Mouse (Mus musculus): ENCODE measurements at regions not wholly inside any gene's neighbourhood (a gene's known extent, or its start where the extent isn't known, plus 50 kb on each side); places are given as distances from the start of the nearest gene placed in this dataset.

DNA sequence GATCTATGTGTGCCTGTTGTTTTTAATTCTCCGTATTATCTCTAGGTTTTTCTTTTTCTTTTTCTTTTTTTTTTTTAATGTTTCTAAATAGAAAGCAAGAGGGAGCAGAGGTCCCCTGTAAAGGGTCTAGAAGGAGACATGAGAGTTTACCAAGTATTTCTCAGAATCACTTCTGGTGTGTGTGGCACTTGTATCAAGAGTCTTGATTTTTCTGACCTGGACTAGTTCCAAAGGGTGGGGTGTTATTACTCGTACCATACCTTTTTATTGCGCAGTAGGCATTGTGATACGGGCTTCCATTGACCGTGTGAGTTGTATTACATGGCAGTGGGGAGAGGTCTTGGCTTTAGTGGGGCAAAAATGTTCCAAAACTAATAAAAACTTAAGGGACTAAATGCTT lies 63.2 kb upstream of the Bmp6 start:
- 84% methylated on average over 5 of the region's 5 CpGs for WGBS
- no peak overlapping the region for H3K9ac ChIP-seq

GRCm38 (mm10) chr13:38287960-38288359 lies 56.9 kb upstream of the Bmp6 start:
- 94% methylated on average over 3 of the region's 3 CpGs for WGBS
- peaks cover 4% of the 10 kb centered on the region for H3K4me1 ChIP-seq (replicated peaks)
- ATAC-seq (ENCODE audit: low FRiP score, low read depth): no peak

More for the DNA sequence above, 63.2 kb upstream of the Bmp6 start:
- no peak for ATAC-seq (ENCODE audit: low FRiP score, low read depth)
- Histone ChIP-seq H3K27me3 (no peaks in the 10 kb centered on the region), H3K27ac (replicated peaks) (no peak overlapping the region), H3K36me3 (no peaks in the 10 kb centered on the region), H3K9me3 (no peaks in the 10 kb centered on the region), H3K4me1 (replicated peaks) (no peaks in the 10 kb centered on the region), H3K4me3 (no peak overlapping the region), H3K4me2 (no peak overlapping the region)

GRCm38 (mm10) chr13:38288572-38289440 lies 56.1 kb upstream of the Bmp6 start:
- H3K4me2 ChIP-seq: no peak overlapping the region
- no peak overlapping the region for H3K9ac ChIP-seq
- H3K9me3 ChIP-seq: no peaks in the 10 kb centered on the region
- WGBS: 85% methylated on average over 14 of the region's 14 CpGs
- no peak overlapping the region for H3K4me3 ChIP-seq
- no peak overlapping the region for H3K27ac ChIP-seq (replicated peaks)
- peaks cover 4% of the 10 kb centered on the region for H3K4me1 ChIP-seq (replicated peaks)
- ATAC-seq (ENCODE audit: low FRiP score, low read depth): no peak
- no peaks in the 10 kb centered on the region for H3K27me3 ChIP-seq
- H3K36me3 ChIP-seq: no peaks in the 10 kb centered on the region

More at GRCm38 (mm10) chr13:38287960-38288359, 56.9 kb upstream of the Bmp6 start:
- H3K27ac ChIP-seq (replicated peaks): no peak overlapping the region
- H3K4me2 ChIP-seq: no peak overlapping the region
- no peaks in the 10 kb centered on the region for H3K36me3 ChIP-seq
- H3K4me3 ChIP-seq: no peak overlapping the region
- H3K9me3 ChIP-seq: no peaks in the 10 kb centered on the region
- H3K27me3 ChIP-seq: no peaks in the 10 kb centered on the region
- H3K9ac ChIP-seq: no peak overlapping the region

DNA sequence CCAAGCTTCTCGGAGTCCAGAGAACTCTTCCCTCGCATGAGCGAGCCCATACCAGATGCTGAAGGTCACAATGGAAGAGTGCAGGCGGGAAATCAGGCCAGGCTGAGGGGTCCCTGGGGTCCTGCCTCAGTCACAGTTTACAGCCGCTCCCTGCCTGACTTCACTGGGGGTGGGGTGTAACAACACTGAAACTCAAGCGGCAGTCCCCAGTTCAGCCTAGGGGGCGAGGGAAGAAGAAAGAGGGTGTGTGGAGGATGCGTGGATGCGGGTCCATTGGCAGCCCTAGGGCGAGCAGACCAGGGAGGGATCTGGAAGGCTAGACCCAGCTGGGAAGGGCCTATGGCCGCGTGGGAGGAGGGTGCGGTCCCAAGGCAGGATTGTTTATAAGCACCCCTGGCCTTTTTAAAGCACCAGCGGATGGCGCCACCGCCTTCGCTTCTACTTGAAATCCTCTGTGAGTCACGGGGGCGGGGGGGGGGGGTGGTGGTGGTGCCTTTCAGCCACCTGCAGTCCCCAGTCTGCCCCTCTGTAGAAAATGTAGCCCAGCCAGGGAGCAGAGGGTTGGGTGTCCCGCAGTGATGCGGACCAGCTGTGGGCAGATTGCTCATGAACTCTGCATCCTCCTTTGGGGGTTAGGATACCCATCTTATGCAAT lies 54.5 kb upstream of the Bmp6 start:
- Histone ChIP-seq H3K9me3 (no peaks in the 10 kb centered on the region), H3K4me3 (no peak overlapping the region), H3K4me2 (peak overlapping the region; percentile 42), H3K27me3 (no peaks in the 10 kb centered on the region), H3K9ac (no peak overlapping the region), H3K4me1 (replicated peaks) (peaks cover 4% of the 10 kb centered on the region), H3K27ac (replicated peaks) (no peak overlapping the region), H3K36me3 (no peaks in the 10 kb centered on the region)
- ATAC-seq (ENCODE audit: low FRiP score, low read depth): peak; percentile 45; the same call in 1 of the 2 replicates
- WGBS: 23% methylated on average over 21 of the region's 21 CpGs

DNA sequence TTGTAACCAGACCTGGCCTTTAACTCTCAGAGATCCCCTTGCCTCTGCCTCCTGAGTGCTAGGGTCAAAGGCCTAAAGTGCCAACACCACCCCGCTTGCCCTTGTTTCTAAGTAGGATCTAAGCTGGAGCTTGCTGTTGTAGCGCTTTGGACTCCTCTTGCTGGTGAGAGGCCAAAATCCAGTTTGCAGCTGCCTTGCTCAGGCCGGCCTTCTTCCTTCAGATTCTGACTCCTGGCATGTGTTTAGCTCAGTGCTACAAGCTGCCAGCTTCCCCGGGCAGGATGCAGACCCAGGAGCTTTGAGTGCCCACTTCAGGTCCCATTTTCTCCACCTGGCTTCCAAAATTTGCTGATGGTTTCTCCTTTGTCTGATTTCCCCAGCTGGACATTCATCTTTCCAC lies 53.4 kb upstream of the Bmp6 start:
- Histone ChIP-seq H3K4me2 (no peak overlapping the region), H3K36me3 (no peaks in the 10 kb centered on the region), H3K4me3 (no peak overlapping the region), H3K27me3 (no peaks in the 10 kb centered on the region), H3K9ac (no peak overlapping the region), H3K27ac (replicated peaks) (no peak overlapping the region), H3K9me3 (no peaks in the 10 kb centered on the region), H3K4me1 (replicated peaks) (peaks cover 4% of the 10 kb centered on the region)
- ATAC-seq (ENCODE audit: low FRiP score, low read depth): no peak
- 86% methylated on average over 4 of the region's 4 CpGs for WGBS
